Mouse (Mus musculus): ENCODE data around the gene Kdelr1. TPM values are rescaled to one million over a fixed set of nuclear protein-coding genes. Genes with fewer than 3 reads are reported as not detected.
"Not testable (repeated sequence)": the region's sequence is repeated elsewhere in the genome, so short reads cannot be mapped to it uniquely, and the experiment has no call there.

Kdelr1 gene
- total and polyA plus RNA-seq, 2 experiments from 2014 or later = 58.5 to 304 TPM

GRCm38 (mm10) chr7:45870282-45871058 is 2.1 kb upstream of the Kdelr1 start:
- TF ChIP-seq CTCF (IDR thresholded peaks at IDR 0.05; ENCODE audit: low read depth) (no peak), EP300 (IDR thresholded peaks at IDR 0.05; ENCODE audit: low read depth) (no peak)
- ATAC-seq (ENCODE audit: insufficient read depth, low read depth) (no peak), DNase-seq (ENCODE audit: low spot score) (no peak)
- peaks cover 27% of the 10 kb centered on the region for H3K4me1 ChIP-seq (ENCODE audit: control insufficient read depth, insufficient read depth)
- 2% methylated on average over 25 of the region's 30 CpGs for WGBS
- no peaks in the 10 kb centered on the region for H3K9me3 ChIP-seq (replicated peaks; ENCODE audit: control insufficient read depth, low read length)
- peaks cover 11% of the 10 kb centered on the region for H3K36me3 ChIP-seq (replicated peaks; ENCODE audit: control insufficient read depth, insufficient read depth, low read length)
- peak overlapping the region; percentile 48 for H3K4me2 ChIP-seq (ENCODE audit: low read depth, low read length)
- peaks cover 39% of the 10 kb centered on the region for H3K27me3 ChIP-seq (ENCODE audit: control insufficient read depth, insufficient read depth, low read length)
- H3K27ac ChIP-seq (ENCODE audit: low read depth) = no peak overlapping the region
- H3K4me3 ChIP-seq (ENCODE audit: low read depth, low read length) = peak overlapping the region; percentile 22; the same call in 1 of the 2 replicates
- H3K9ac ChIP-seq (replicated peaks; ENCODE audit: low read depth, low read length) = no peak overlapping the region; the same call in 1 of the 2 replicates

- peaks cover 36% of the 10 kb centered on the region for H3K36me3 ChIP-seq (replicated peaks; ENCODE audit: control insufficient read depth, insufficient read depth, low read length)
- no peaks in the 10 kb centered on the region for H3K9me3 ChIP-seq (replicated peaks; ENCODE audit: control insufficient read depth, low read length)
- peak overlapping the region; percentile 78 for H3K4me3 ChIP-seq (ENCODE audit: low read depth, low read length)
- H3K27me3 ChIP-seq (ENCODE audit: control insufficient read depth, insufficient read depth, low read length) = peaks cover 24% of the 10 kb centered on the region
- ATAC-seq (ENCODE audit: insufficient read depth, low read depth) (peak; percentile 62), DNase-seq (ENCODE audit: low spot score) (peak; percentile 34)
- peaks cover 27% of the 10 kb centered on the region for H3K4me1 ChIP-seq (ENCODE audit: control insufficient read depth, insufficient read depth)
- peak overlapping the region; percentile 94 for H3K9ac ChIP-seq (replicated peaks; ENCODE audit: low read depth, low read length)
- peak overlapping the region; percentile 92 for H3K27ac ChIP-seq (ENCODE audit: low read depth)
- 1% methylated on average over 28 of the region's 28 CpGs for WGBS
- H3K4me2 ChIP-seq (ENCODE audit: low read depth, low read length) = peak overlapping the region; percentile 75
- TF ChIP-seq EP300 (IDR thresholded peaks at IDR 0.05; ENCODE audit: low read depth) (no peak), CTCF (IDR thresholded peaks at IDR 0.05; ENCODE audit: low read depth) (peak; percentile 16; the same call in 1 of the 2 replicates)
Measured at GRCm38 (mm10) chr7:45873061-45873947, 732 bp downstream of the Kdelr1 start.

- H3K9me3 ChIP-seq (replicated peaks; ENCODE audit: control insufficient read depth, low read length) = no peaks in the 10 kb centered on the region; the same call in 1 of the 2 replicates
- H3K4me1 ChIP-seq (ENCODE audit: control insufficient read depth, insufficient read depth) = peaks cover 13% of the 10 kb centered on the region
- ATAC-seq (ENCODE audit: insufficient read depth, low read depth) (no peak), DNase-seq (ENCODE audit: low spot score) (no peak)
- no peak overlapping the region for H3K9ac ChIP-seq (replicated peaks; ENCODE audit: low read depth, low read length)
- H3K4me3 ChIP-seq (ENCODE audit: low read depth, low read length) = no peak overlapping the region
- peaks cover 63% of the 10 kb centered on the region for H3K36me3 ChIP-seq (replicated peaks; ENCODE audit: control insufficient read depth, insufficient read depth, low read length)
- TF ChIP-seq EP300 (IDR thresholded peaks at IDR 0.05; ENCODE audit: low read depth) = no peak
- no peak for TF ChIP-seq CTCF (IDR thresholded peaks at IDR 0.05; ENCODE audit: low read depth)
- no peak overlapping the region for H3K4me2 ChIP-seq (ENCODE audit: low read depth, low read length)
- 96% methylated on average over 7 of the region's 7 CpGs for WGBS
- H3K27ac ChIP-seq (ENCODE audit: low read depth) = no peak overlapping the region
- H3K27me3 ChIP-seq (ENCODE audit: control insufficient read depth, insufficient read depth, low read length) = no peaks in the 10 kb centered on the region
Measured at GRCm38 (mm10) chr7:45876895-45877294, 4.3 kb downstream of the Kdelr1 start.

- not testable (repeated sequence) for H3K27me3 ChIP-seq (ENCODE audit: control insufficient read depth, insufficient read depth, low read length); H3K4me2 ChIP-seq (ENCODE audit: low read depth, low read length); H3K27ac ChIP-seq (ENCODE audit: low read depth); DNase-seq (ENCODE audit: low spot score); ATAC-seq (ENCODE audit: insufficient read depth, low read depth); H3K9me3 ChIP-seq (replicated peaks; ENCODE audit: control insufficient read depth, low read length); H3K4me3 ChIP-seq (ENCODE audit: low read depth, low read length); H3K9ac ChIP-seq (replicated peaks; ENCODE audit: low read depth, low read length)
- 84% methylated on average over 1 of the region's 1 CpGs for WGBS
- Histone ChIP-seq H3K4me1 (ENCODE audit: control insufficient read depth, insufficient read depth) (peaks cover 13% of the 10 kb centered on the region), H3K36me3 (replicated peaks; ENCODE audit: control insufficient read depth, insufficient read depth, low read length) (peaks cover 77% of the 10 kb centered on the region)
Measured at GRCm38 (mm10) chr7:45878278-45878677, 5.7 kb downstream of the Kdelr1 start, which contains the start of gene Grin2d. Gene Grin2d (minus strand): TSS chr7:45878378.

GRCm38 (mm10) chr7:45880531-45880930 is 8.0 kb downstream of the Kdelr1 start:
- H3K9ac ChIP-seq (replicated peaks; ENCODE audit: low read depth, low read length) = no peak overlapping the region
- no peak overlapping the region for H3K4me2 ChIP-seq (ENCODE audit: low read depth, low read length)
- DNase-seq (ENCODE audit: low spot score) (no peak), ATAC-seq (ENCODE audit: insufficient read depth, low read depth) (no peak)
- no peaks in the 10 kb centered on the region; the same call in 1 of the 2 replicates for H3K9me3 ChIP-seq (replicated peaks; ENCODE audit: control insufficient read depth, low read length)
- no peak overlapping the region for H3K4me3 ChIP-seq (ENCODE audit: low read depth, low read length)
- 94% methylated on average over 4 of the region's 4 CpGs for WGBS
- no peak for TF ChIP-seq CTCF (IDR thresholded peaks at IDR 0.05; ENCODE audit: low read depth)
- TF ChIP-seq EP300 (IDR thresholded peaks at IDR 0.05; ENCODE audit: low read depth) = no peak
- H3K27ac ChIP-seq (ENCODE audit: low read depth) = no peak overlapping the region
- peaks cover 86% of the 10 kb centered on the region for H3K36me3 ChIP-seq (replicated peaks; ENCODE audit: control insufficient read depth, insufficient read depth, low read length)
- no peaks in the 10 kb centered on the region for H3K27me3 ChIP-seq (ENCODE audit: control insufficient read depth, insufficient read depth, low read length)
- H3K4me1 ChIP-seq (ENCODE audit: control insufficient read depth, insufficient read depth) = no peaks in the 10 kb centered on the region

Measured in heart, postnatal 0 days (tissue).